Comparison of ENCODE assay signal across 10 mouse cellular contexts in genomic region chr10:80843087-80843930, GRCm38 (mm10). TPM values are rescaled to one million over a fixed set of nuclear protein-coding genes. Genes with fewer than 3 reads are reported as not detected.
A peak's percentile ranks its signal among the peaks of the same experiment; 100 is the strongest.
DNase-seq lines count a peak whose midpoint lies in the region; ATAC-seq and TF ChIP-seq lines count a peak whose summit lies in the region.
"Had no signal": no experiment of that assay in that cellular context is flagged by ENCODE, and none has a peak within 500 bp of the region (broad histone marks: within the 10 kb centered on the region; RNA-seq: fewer than 3 reads in every experiment).

No protein-coding gene starts in this region.

- intact Hi-C loops in gastrocnemius, adult 2 months (cut with DNase I), result no loop called here

- H3K9ac ChIP-seq in forebrain, embryonic 16.5 days (replicated peaks; ENCODE audit: low read depth, low read length), result peak overlapping the region; percentile 71
- H3K9ac ChIP-seq in liver, embryonic 16.5 days (ENCODE audit: low read depth, low read length), result no peak overlapping the region
- H3K9ac ChIP-seq: liver, embryonic 14.5 days had no signal

- peak overlapping the region; percentile 79 for H3K4me2 ChIP-seq in forebrain, embryonic 16.5 days (ENCODE audit: low read length)
- H3K4me2 ChIP-seq in liver, embryonic 16.5 days (ENCODE audit: low read depth, low read length), result peak overlapping the region; percentile 35; the same call in 1 of the 2 replicates

- ATAC-seq in forebrain, embryonic 16.5 days, result peak; percentile 49
- ATAC-seq in liver, embryonic 16.5 days (ENCODE audit: low read depth), result no peak

- no peaks in the 10 kb centered on the region for H3K36me3 ChIP-seq in E14TG2a.4 (ENCODE audit: insufficient read depth, low read length)
- H3K36me3 ChIP-seq in forebrain, embryonic 16.5 days (ENCODE audit: control insufficient read depth, insufficient read depth), result no peaks in the 10 kb centered on the region
- no peaks in the 10 kb centered on the region for H3K36me3 ChIP-seq in liver, embryonic 16.5 days (ENCODE audit: control insufficient read depth, insufficient read depth)

- peak overlapping the region; percentile 79 for H3K27ac ChIP-seq in gastrocnemius, adult 2 months
- no peak overlapping the region for H3K27ac ChIP-seq in forebrain, embryonic 16.5 days (ENCODE audit: low read length)
- H3K27ac ChIP-seq in liver, embryonic 16.5 days (ENCODE audit: low read length), result no peak overlapping the region
- H3K27ac ChIP-seq: liver, embryonic 14.5 days had no signal

- WGBS in forebrain, embryonic 16.5 days, result 10% methylated on average over 29 of the region's 32 CpGs
- 13% methylated on average over 32 of the region's 32 CpGs for WGBS in liver, embryonic 16.5 days (ENCODE audit: insufficient replicate concordance)

- peaks cover 74% of the 10 kb centered on the region for H3K27me3 ChIP-seq in E14TG2a.4 (ENCODE audit: insufficient read depth, low read length)
- H3K27me3 ChIP-seq in forebrain, embryonic 16.5 days (replicated peaks; ENCODE audit: control insufficient read depth, insufficient read depth, low read length), result peaks cover 26% of the 10 kb centered on the region
- H3K27me3 ChIP-seq in liver, embryonic 16.5 days (ENCODE audit: control insufficient read depth, insufficient read depth, low read depth, low read length), result peaks cover 55% of the 10 kb centered on the region

- DNase-seq in gastrocnemius, adult 2 months, result no peak
- no peak for DNase-seq in gastrocnemius, adult 8-10 months (ENCODE audit: low spot score in 2 of 2)
- DNase-seq in urinary bladder, adult 18-20 months (ENCODE audit: low spot score in 2 of 2), result no peak
- no peak for DNase-seq in ovary, adult 18-20 months (ENCODE audit: low spot score)
- no peak for DNase-seq in thymus, postnatal 25 days

- peak overlapping the region; percentile 78 for H3K4me3 ChIP-seq in gastrocnemius, adult 2 months
- H3K4me3 ChIP-seq in E14TG2a.4 (replicated peaks; ENCODE audit: low read length), result peak overlapping the region; percentile 80
- peak overlapping the region; percentile 59 for H3K4me3 ChIP-seq in forebrain, embryonic 16.5 days (replicated peaks; ENCODE audit: low read length)
- H3K4me3 ChIP-seq in liver, embryonic 16.5 days (ENCODE audit: low read depth, low read length), result peak overlapping the region; percentile 21; the same call in 1 of the 2 replicates

- H3K4me1 ChIP-seq in E14TG2a.4 (replicated peaks; ENCODE audit: low read depth, low read length), result peaks cover 67% of the 10 kb centered on the region
- H3K4me1 ChIP-seq in forebrain, embryonic 16.5 days (replicated peaks; ENCODE audit: control insufficient read depth, insufficient read depth, low read length), result peaks cover 16% of the 10 kb centered on the region
- H3K4me1 ChIP-seq in liver, embryonic 16.5 days (ENCODE audit: control insufficient read depth, low read depth, low read length), result peaks cover 6% of the 10 kb centered on the region

- no peaks in the 10 kb centered on the region for H3K9me3 ChIP-seq in E14TG2a.4 (ENCODE audit: low read length)
- H3K9me3 ChIP-seq in forebrain, embryonic 16.5 days (ENCODE audit: control insufficient read depth, low read length), result no peaks in the 10 kb centered on the region
- no peaks in the 10 kb centered on the region for H3K9me3 ChIP-seq in liver, embryonic 16.5 days (replicated peaks; ENCODE audit: control insufficient read depth, low read length)

- TF ChIP-seq CTCF in gastrocnemius, adult 2 months (IDR thresholded peaks at IDR 0.05), result no peak
- TF ChIP-seq CTCF in E14TG2a.4 (conservative IDR thresholded peaks at IDR 0.05; ENCODE audit: low read length), result no peak

RNA-seq across cellular contexts. Expression of gene Lingo3, which starts 0.5 kb away (rescaled TPM):
- total RNA-seq in gastrocnemius, adult 2 months (2021), result 10 to 100 TPM; 10.9 to 11.3 TPM
- total RNA-seq in gastrocnemius, adult 8-10 months (2022), result 10 to 100 TPM in 3 of 4 experiments, 1 to 10 TPM in 1; 7.4 to 12.5 (median 10.4) TPM
- polyA plus RNA-seq in forebrain, embryonic 16.5 days (2015; fragmentation: Nextera tagmentation; extraction: Ambion mirVana), result 6.0 and 9.3 TPM in 2 replicates
- polyA plus RNA-seq in liver, embryonic 16.5 days (2015; fragmentation: Nextera tagmentation; extraction: Ambion mirVana), result not detected in 2 replicates

RNA-seq across cellular contexts. Expression of gene Lsm7, which starts 11.7 kb away (rescaled TPM):
- 10 to 100 TPM; 13.5 to 20.0 TPM for total RNA-seq in gastrocnemius, adult 2 months (2021)
- total RNA-seq in gastrocnemius, adult 8-10 months (2022), result 10 to 100 TPM in 3 of 4 experiments, 1 to 10 TPM in 1; 6.2 to 19.0 (median 14.5) TPM
- 223 and 228 TPM in 2 replicates for polyA plus RNA-seq in forebrain, embryonic 16.5 days (2015; fragmentation: Nextera tagmentation; extraction: Ambion mirVana)
- polyA plus RNA-seq in liver, embryonic 16.5 days (2015; fragmentation: Nextera tagmentation; extraction: Ambion mirVana), result 92.5 and 108 TPM in 2 replicates

RNA-seq across cellular contexts. Expression of gene Sppl2b, which starts 11.8 kb away (rescaled TPM):
- 10 to 100 TPM; 11.3 to 18.5 TPM for total RNA-seq in gastrocnemius, adult 2 months (2021)
- 10 to 100 TPM; 11.3 to 12.5 (median 11.7) TPM for total RNA-seq in gastrocnemius, adult 8-10 months (2022)
- polyA plus RNA-seq in forebrain, embryonic 16.5 days (2015; fragmentation: Nextera tagmentation; extraction: Ambion mirVana), result 64.9 and 78.6 TPM in 2 replicates
- 60.4 and 65.3 TPM in 2 replicates for polyA plus RNA-seq in liver, embryonic 16.5 days (2015; fragmentation: Nextera tagmentation; extraction: Ambion mirVana)

RNA-seq across cellular contexts. Expression of gene Oaz1, which starts 16.9 kb away (rescaled TPM):
- 100 to 1,000 TPM; 579 to 691 TPM for total RNA-seq in gastrocnemius, adult 2 months (2021)
- total RNA-seq in gastrocnemius, adult 8-10 months (2022), result 1,000 to 10,000 TPM in 1 of 4 experiments, 100 to 1,000 TPM in 3; 735 to 1,031 (median 850) TPM
- polyA plus RNA-seq in forebrain, embryonic 16.5 days (2015; fragmentation: Nextera tagmentation; extraction: Ambion mirVana), result 1,342 and 1,351 TPM in 2 replicates
- polyA plus RNA-seq in liver, embryonic 16.5 days (2015; fragmentation: Nextera tagmentation; extraction: Ambion mirVana), result 1,363 and 1,382 TPM in 2 replicates

RNA-seq across cellular contexts. Expression of gene Tmprss9, which starts 28.3 kb away (rescaled TPM):
- total RNA-seq in gastrocnemius, adult 2 months (2021), result under 1 TPM in 1 of 2 experiments, not detected in 1; 0.08 TPM
- total RNA-seq in gastrocnemius, adult 8-10 months (2022), result under 1 TPM in 1 of 4 experiments, not detected in 3; 0.13 TPM
- 0.24 and 0.25 TPM in 2 replicates for polyA plus RNA-seq in forebrain, embryonic 16.5 days (2015; fragmentation: Nextera tagmentation; extraction: Ambion mirVana)
- polyA plus RNA-seq in liver, embryonic 16.5 days (2015; fragmentation: Nextera tagmentation; extraction: Ambion mirVana), result 0.04 TPM in 1 of 2 replicates, not detected in the other
- total RNA-seq: adrenal gland, postnatal 25 days had no signal

Comparison
In these comparisons a context has a peak if more than half of its experiments do, and no peak if none do; other contexts are left out.
1. H3K4me3 ChIP-seq: peak in every context shown above with its lines; median percentile 80 in E14TG2a.4; 78 in gastrocnemius, adult 2 months; 59 in forebrain, embryonic 16.5 days; 21 in liver, embryonic 16.5 days.